Mouse (Mus musculus): Measurements from ENCODE around the gene Tbrg1.

Tbrg1 gene

GRCm38 (mm10) chr9:37632305-37632704, 24.8 kb downstream of the Tbrg1 start:
- DNase-seq (ENCODE audit: low read depth in 2 of 2, low spot score in 2 of 2): no peak

DNA sequence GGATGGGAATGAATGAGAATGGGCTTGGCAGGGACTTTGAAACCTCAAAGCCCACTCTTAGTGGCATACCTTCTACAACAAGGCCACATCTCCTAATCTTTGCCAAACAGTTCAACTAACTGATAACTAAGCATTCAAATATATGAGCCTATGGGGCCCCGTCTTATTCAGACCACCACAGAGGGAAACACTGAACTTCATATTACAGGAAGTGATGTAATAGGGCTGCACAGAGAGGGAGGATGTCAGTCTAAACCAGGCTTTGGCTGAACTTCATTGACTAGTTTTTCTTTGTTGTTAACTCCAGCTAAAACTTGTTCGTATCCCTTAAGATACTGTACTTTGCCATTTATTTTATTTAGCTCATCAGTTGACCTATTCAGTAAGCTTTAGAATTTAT, 27.2 kb downstream of the Tbrg1 start:
- no peak for DNase-seq (ENCODE audit: low read depth in 2 of 2, low spot score in 2 of 2)

DNA sequence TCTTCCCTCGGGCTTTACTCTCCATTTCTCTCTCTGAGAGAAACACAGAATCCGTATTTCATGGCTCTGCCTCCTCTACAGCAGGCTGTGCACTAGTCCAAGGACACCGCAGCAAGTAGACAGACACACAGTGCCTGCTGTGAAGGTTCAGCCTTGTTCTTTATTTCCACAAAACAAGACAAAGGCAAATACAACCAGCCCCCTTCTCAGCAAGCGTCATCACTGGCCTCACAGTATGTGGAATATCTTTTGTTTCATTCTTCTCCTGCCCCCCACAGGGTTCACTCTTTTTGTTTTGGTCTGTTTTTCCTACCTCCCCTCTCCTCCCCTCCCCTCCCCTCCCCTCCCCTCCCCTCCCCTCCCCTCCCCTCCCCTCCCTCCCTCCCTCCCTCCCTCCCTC, 28.5 kb downstream of the Tbrg1 start:
- no peak for DNase-seq (ENCODE audit: low read depth in 2 of 2, low spot score in 2 of 2)

DNA sequence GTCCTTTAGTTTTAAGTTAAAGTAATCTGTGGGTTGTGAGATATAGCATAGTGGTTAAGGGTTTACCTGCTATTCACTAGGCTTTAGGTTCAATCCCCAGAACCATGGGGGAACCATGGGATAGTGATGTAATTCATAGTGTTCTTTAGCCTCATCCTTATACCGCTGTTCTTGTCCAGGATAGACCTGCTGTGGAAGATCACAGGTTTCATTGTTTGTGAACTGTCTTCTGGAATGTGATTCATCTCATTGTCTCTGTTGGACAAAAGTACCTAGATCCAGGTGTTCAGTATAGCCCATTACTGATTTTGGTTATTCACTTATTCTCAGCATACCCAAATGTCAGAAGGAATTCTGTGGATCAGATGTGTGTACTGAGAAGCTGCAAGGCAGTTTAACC, 29.8 kb downstream of the Tbrg1 start:
- DNase-seq (ENCODE audit: low read depth in 2 of 2, low spot score in 2 of 2): no peak

DNA sequence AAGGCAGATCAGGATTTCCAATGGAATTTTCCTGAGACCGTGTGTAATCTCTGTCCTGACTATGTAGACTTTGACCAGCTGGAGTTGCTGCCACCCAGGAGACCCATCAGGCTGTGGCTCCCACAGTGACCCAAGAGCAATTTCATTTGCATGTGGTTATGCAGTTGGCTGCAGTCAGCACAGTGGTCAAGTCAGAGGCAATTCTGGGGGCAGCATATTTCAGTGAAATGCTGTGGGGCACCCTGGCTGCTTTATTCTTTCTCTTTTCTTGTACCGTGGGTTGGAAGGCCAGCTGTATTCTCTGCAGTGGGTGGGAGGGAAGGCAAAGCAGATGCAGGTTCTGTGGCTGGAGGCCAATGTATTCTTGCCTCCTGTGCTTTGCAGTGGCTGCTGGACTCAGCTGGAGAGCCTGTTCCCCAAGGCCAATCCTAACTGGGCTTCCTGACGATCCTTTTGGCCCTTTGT, 31.0 kb downstream of the Tbrg1 start:
- no peak for DNase-seq (ENCODE audit: low read depth in 2 of 2, low spot score in 2 of 2)

GRCm38 (mm10) chr9:37625641-37626040, 31.5 kb downstream of the Tbrg1 start:
- DNase-seq (ENCODE audit: low read depth in 2 of 2, low spot score in 2 of 2): no peak

DNA sequence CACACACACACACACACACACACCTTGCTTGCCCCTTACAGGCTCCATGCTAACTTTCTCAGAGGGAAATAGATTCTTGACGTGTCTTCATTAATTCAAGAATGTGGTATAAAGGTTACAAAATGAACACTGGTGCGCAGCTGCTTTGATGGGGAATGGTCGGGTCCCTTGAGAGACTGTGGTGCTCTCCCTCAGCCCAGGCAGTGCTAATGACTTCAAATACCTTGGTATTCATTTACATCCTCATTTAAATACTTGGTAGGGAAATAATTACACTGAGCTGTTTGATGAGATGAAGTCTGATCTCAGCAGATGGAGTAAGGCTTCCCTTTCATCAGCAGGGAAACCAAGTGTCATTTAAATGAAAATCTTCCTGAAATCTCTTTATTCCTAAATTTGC, 32.0 kb downstream of the Tbrg1 start:
- DNase-seq (ENCODE audit: low read depth in 2 of 2, low spot score in 2 of 2): no peak

GRCm38 (mm10) chr9:37624502-37624901, 32.6 kb downstream of the Tbrg1 start:
- DNase-seq (ENCODE audit: low read depth in 2 of 2, low spot score in 2 of 2): no peak

DNA sequence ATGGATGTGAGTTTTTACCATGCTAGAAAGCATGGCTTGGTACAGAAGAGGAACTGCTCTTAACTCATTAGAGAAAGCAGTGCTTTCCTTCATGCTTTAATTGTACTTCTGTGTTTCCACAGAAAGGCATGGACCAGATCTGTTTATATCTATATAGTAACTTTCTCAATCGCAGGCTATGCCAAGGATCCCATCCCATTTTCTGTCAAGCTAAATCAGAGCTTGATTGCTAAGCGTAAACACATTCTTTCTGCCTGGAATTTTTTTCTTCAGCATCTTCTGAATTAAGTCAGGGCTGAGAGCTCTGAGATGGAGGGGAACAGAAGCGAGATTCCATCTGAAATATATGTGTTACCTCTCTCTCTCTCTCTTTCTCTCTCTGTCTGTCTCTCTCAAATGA, 33.1 kb downstream of the Tbrg1 start:
- no peak for DNase-seq (ENCODE audit: low read depth in 2 of 2, low spot score in 2 of 2)

- no peak for DNase-seq (ENCODE audit: low read depth in 2 of 2, low spot score in 2 of 2)
Observed at GRCm38 (mm10) chr9:37621290-37621689, 35.8 kb downstream of the Tbrg1 start.

GRCm38 (mm10) chr9:37616770-37617169, 40.3 kb downstream of the Tbrg1 start:
- peak; percentile 16 to 35 for DNase-seq (ENCODE audit: low read depth in 2 of 2, low spot score in 2 of 2)

- no peak for DNase-seq (ENCODE audit: low read depth in 2 of 2, low spot score in 2 of 2)
Observed at GRCm38 (mm10) chr9:37615220-37615619, 41.9 kb downstream of the Tbrg1 start.

GRCm38 (mm10) chr9:37614316-37614715, 42.8 kb downstream of the Tbrg1 start:
- no peak for DNase-seq (ENCODE audit: low read depth in 2 of 2, low spot score in 2 of 2)

DNA sequence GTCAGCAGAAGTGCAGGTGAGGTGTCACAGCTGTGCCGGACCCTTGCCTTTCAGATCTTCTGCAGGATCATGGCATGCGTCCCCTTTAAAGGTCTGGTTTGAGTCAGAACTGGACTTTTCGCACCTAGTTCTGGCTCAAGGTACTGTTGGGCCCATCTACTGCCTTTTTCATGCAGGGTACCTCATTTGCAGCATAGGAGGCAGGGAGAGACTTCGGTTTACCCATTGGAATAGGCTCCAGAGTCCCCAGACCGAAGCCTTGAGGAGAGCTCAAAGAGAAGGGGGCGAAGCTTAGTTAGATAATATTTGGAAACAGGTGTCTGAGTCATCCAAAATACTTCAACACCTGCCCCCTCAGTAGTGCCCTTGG, 43.2 kb downstream of the Tbrg1 start:
- no peak for DNase-seq (ENCODE audit: low read depth in 2 of 2, low spot score in 2 of 2)

DNA sequence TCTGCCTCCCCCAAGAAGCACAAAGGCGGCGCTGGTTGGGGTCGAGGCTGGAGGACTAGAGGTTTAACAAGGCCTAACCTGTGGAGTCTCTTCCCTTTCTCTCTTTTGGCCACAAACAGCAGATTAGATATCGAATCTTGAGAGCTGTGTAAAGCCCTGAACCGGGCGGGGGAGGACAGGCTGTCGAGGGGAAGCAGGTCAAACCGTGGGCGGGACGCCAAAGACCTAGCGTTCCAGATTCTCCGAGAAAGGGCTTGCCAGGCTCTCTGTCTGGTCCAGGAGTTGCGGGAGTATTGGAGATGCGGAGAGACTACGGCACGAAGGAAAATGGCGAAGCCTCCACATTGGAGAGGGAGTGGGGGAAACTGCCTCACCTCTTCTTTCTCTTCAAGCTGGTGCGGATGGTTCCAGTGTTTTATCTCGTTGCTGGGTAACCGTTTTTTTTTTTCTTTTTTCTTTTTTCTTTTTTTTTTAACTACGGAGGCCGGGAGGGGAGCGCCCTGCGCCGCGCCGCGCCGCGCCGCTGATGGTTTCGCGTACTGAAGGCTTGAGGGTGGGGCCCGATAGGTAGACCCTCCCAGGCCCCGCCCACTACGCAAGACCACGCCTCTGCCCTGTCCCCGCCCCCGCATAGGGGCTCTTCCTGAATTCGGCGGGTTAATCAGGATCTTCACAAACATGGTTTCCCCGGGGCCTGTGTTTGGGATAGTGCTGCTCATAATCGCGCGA, 43.8 kb downstream of the Tbrg1 start, which contains the start of gene Spa17:
TSS of gene Spa17 (minus strand) at position 541 of the 729 bp plus-strand sequence.
- DNase-seq (ENCODE audit: low read depth in 2 of 2, low spot score in 2 of 2): peak; percentile 70 to 75

- no peak for DNase-seq (ENCODE audit: low read depth in 2 of 2, low spot score in 2 of 2)
Observed at GRCm38 (mm10) chr9:37609558-37609957, 47.6 kb downstream of the Tbrg1 start.

GRCm38 (mm10) chr9:37605089-37605488, 52.0 kb downstream of the Tbrg1 start:
- no peak for DNase-seq (ENCODE audit: low read depth in 2 of 2, low spot score in 2 of 2)

DNA sequence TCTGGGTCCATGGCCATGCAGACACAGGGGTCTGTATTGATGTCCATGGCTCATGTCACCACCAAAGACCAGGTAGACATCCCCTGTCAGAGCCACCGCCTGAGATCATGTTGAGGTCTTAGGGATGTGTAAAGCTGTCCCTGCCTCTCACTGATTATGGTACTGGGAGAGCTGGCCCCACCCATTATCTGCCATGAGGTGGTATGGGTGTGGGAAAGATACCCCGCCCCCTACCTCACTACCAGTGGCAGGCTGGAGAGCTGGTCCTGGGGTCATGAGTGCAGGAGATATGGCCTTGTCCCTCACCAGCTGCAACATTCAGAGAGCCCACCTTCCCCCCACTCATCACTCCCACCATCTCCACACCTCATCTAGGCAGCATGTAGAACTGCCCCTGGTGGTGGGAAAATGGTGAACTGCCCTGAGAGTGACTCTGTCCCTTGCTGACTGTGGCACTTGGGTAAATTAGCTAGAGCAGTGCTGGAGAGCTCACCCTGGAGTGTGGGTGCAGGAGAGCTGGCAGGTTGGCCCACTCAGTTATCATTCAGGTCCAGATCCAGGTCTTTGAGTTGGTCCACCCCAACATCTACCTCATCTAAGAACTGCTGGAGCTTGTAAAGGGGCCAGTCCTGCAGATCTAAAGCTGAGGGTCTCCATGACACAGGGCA, 56.4 kb downstream of the Tbrg1 start:
- DNase-seq (ENCODE audit: low read depth in 2 of 2, low spot score in 2 of 2): no peak
